Mouse (Mus musculus): ENCODE measurements around the gene Ube2j1.

- TF ChIP-seq GATA1 (IDR thresholded peaks at IDR 0.05; ENCODE audit: low read length) (no peak), TAL1 (IDR thresholded peaks at IDR 0.05; ENCODE audit: low read length) (no peak)
Observed at GRCm38 (mm10) chr4:32996083-32996482, 35.1 kb upstream of the Ube2j1 start.

Measured in erythroblast, embryonic 14.5 days (primary cell).